ENCODE assay signal across 21 mouse cellular contexts in the genomic region with DNA sequence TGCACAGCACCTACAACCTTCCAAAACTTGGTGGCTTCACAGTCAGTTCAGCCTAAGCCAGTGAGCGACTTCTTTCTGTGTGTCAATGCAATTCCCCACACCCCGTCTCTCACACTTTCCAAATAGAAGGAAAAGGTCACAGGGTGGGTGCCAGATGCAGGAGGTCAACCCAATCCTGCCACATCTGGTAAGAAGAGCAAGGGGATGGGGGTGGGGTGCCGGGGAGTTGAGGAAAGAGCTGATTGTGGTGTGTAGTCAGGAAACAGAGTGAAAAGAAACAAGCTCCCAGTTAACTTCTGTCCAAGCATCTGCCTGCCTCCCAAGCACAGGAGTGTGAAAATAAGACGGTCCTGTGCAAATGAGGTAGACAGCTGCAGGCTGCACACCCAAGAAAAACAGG.
DNase-seq lines count a peak whose midpoint lies in the region; ATAC-seq and TF ChIP-seq lines count a peak whose summit lies in the region.
"Had no signal": no experiment of that assay in that cellular context is flagged by ENCODE, and none has a peak within 500 bp of the region (broad histone marks: within the 10 kb centered on the region; RNA-seq: fewer than 3 reads in every experiment).

No protein-coding gene starts in this region.

- H3K4me3 ChIP-seq in hindbrain, embryonic 10.5 days, result no peak overlapping the region
- H3K4me3 ChIP-seq in hindbrain, embryonic 16.5 days (ENCODE audit: low read length), result no peak overlapping the region
- no peak overlapping the region for H3K4me3 ChIP-seq in neural tube, embryonic 15.5 days (replicated peaks)
- H3K4me3 ChIP-seq in intestine, postnatal 0 days (ENCODE audit: low read depth, low read length), result peak overlapping the region; percentile 15
- H3K4me3 ChIP-seq in stomach, postnatal 0 days (ENCODE audit: low read depth, low read length), result no peak overlapping the region
- H3K4me3 ChIP-seq: gastrocnemius, adult 2 months; heart, embryonic 13.5 days; liver, embryonic 13.5 days; stomach, embryonic 15.5 days had no signal

- peaks cover 15% of the 10 kb centered on the region for H3K4me1 ChIP-seq in hindbrain, embryonic 10.5 days (replicated peaks)
- H3K4me1 ChIP-seq in hindbrain, embryonic 16.5 days (ENCODE audit: control insufficient read depth, insufficient read depth, low read depth, low read length), result no peaks in the 10 kb centered on the region
- peaks cover 6% of the 10 kb centered on the region; the same call in 1 of the 2 replicates for H3K4me1 ChIP-seq in neural tube, embryonic 15.5 days
- H3K4me1 ChIP-seq in intestine, postnatal 0 days (replicated peaks; ENCODE audit: control insufficient read depth, insufficient read depth, low read length), result peaks cover 11% of the 10 kb centered on the region; the same call in 1 of the 2 replicates
- H3K4me1 ChIP-seq in stomach, postnatal 0 days (replicated peaks; ENCODE audit: control insufficient read depth, insufficient read depth), result 0 out of 2 replicates have a peak, but pooled peaks cover 2% of the 10 kb centered on the region

- H3K4me2 ChIP-seq in hindbrain, embryonic 16.5 days (ENCODE audit: low read length), result no peak overlapping the region
- H3K4me2 ChIP-seq in neural tube, embryonic 15.5 days, result no peak overlapping the region
- H3K4me2 ChIP-seq in intestine, postnatal 0 days (replicated peaks; ENCODE audit: low read depth), result peak overlapping the region; percentile 54
- no peak overlapping the region for H3K4me2 ChIP-seq in stomach, postnatal 0 days (replicated peaks; ENCODE audit: low read depth)
- H3K4me2 ChIP-seq: heart, embryonic 13.5 days; liver, embryonic 13.5 days; lung, embryonic 14.5 days; stomach, embryonic 15.5 days had no signal

- no peak overlapping the region for H3K27ac ChIP-seq in hindbrain, embryonic 10.5 days
- H3K27ac ChIP-seq in hindbrain, embryonic 16.5 days (ENCODE audit: low read depth, low read length), result no peak overlapping the region
- H3K27ac ChIP-seq in neural tube, embryonic 15.5 days (replicated peaks), result no peak overlapping the region
- H3K27ac ChIP-seq in intestine, postnatal 0 days (ENCODE audit: low read depth, low read length), result peak overlapping the region; percentile 65
- 0 out of 2 replicates have a peak overlapping the region, but pooled peaks have one; percentile 18 for H3K27ac ChIP-seq in stomach, postnatal 0 days (replicated peaks)
- H3K27ac ChIP-seq: gastrocnemius, adult 2 months; heart, embryonic 13.5 days; hindbrain, postnatal 0 days; liver, embryonic 13.5 days; stomach, embryonic 15.5 days had no signal

- WGBS in hindbrain, embryonic 10.5 days, result 58% methylated on average over 4 of the region's 4 CpGs
- 80% methylated on average over 4 of the region's 4 CpGs for WGBS in hindbrain, embryonic 16.5 days
- 82% methylated on average over 4 of the region's 4 CpGs for WGBS in neural tube, embryonic 15.5 days
- 41% methylated on average over 4 of the region's 4 CpGs for WGBS in intestine, postnatal 0 days
- 71% methylated on average over 4 of the region's 4 CpGs for WGBS in stomach, postnatal 0 days

- no peaks in the 10 kb centered on the region for H3K9me3 ChIP-seq in hindbrain, embryonic 10.5 days
- no peaks in the 10 kb centered on the region for H3K9me3 ChIP-seq in hindbrain, embryonic 16.5 days (ENCODE audit: control insufficient read depth, low read length)
- H3K9me3 ChIP-seq in neural tube, embryonic 15.5 days (replicated peaks), result no peaks in the 10 kb centered on the region
- no peaks in the 10 kb centered on the region for H3K9me3 ChIP-seq in intestine, postnatal 0 days (ENCODE audit: control insufficient read depth)
- H3K9me3 ChIP-seq in stomach, postnatal 0 days (ENCODE audit: control insufficient read depth, low read length), result no peaks in the 10 kb centered on the region
- H3K9me3 ChIP-seq: G1E; heart, embryonic 13.5 days; liver, embryonic 13.5 days; stomach, embryonic 15.5 days had no signal

- no peak for ATAC-seq in hindbrain, embryonic 16.5 days
- ATAC-seq in neural tube, embryonic 15.5 days (ENCODE audit: low FRiP score), result no peak
- no peak for ATAC-seq in intestine, postnatal 0 days
- no peak for ATAC-seq in stomach, postnatal 0 days (ENCODE audit: low FRiP score, low TSS enrichment)
- ATAC-seq in megakaryocyte-erythroid progenitor cell, adult 5-6 weeks (replicated peaks; ENCODE audit: low FRiP score, low TSS enrichment, poor library complexity, severe bottlenecking), result no peak
- ATAC-seq: forebrain, embryonic 16.5 days; hindbrain, postnatal 0 days had no signal

- TF ChIP-seq EP300 in stomach, postnatal 0 days (optimal IDR thresholded peaks at IDR 0.05), result no peak

- H3K9ac ChIP-seq in hindbrain, embryonic 16.5 days (ENCODE audit: low read depth, low read length), result no peak overlapping the region
- H3K9ac ChIP-seq in neural tube, embryonic 15.5 days (replicated peaks), result no peak overlapping the region
- H3K9ac ChIP-seq in intestine, postnatal 0 days (ENCODE audit: low read depth, low read length), result no peak overlapping the region
- H3K9ac ChIP-seq in stomach, postnatal 0 days (ENCODE audit: low read length), result no peak overlapping the region
- H3K9ac ChIP-seq: heart, embryonic 13.5 days; liver, embryonic 13.5 days; lung, embryonic 14.5 days; stomach, embryonic 15.5 days had no signal

- no peak for TF ChIP-seq CTCF in intestine, postnatal 0 days (IDR thresholded peaks at IDR 0.05; ENCODE audit: low read depth)
- no peak for TF ChIP-seq CTCF in stomach, postnatal 0 days (IDR thresholded peaks at IDR 0.05; ENCODE audit: low read depth)

- peak; percentile 20 for DNase-seq in hindbrain, embryonic 10.5 days (ENCODE audit: low spot score)
- peak; percentile 40 for DNase-seq in neural tube, embryonic 10.5 days (ENCODE audit: extremely low spot score, low spot score)
- no peak for DNase-seq in stomach, postnatal 0 days (ENCODE audit: low spot score)
- DNase-seq in ovary, postnatal 36 days (ENCODE audit: low spot score), result no peak
- DNase-seq: cerebellum, adult 2 months; gastrocnemius, adult 2 months; kidney, adult 8-10 months; layer of hippocampus, postnatal 36 days; liver, embryonic 13.5 days; lung, embryonic 14.5 days; lung, postnatal 36 days; right cerebral cortex, postnatal 14 days had no signal

- no peaks in the 10 kb centered on the region for H3K27me3 ChIP-seq in hindbrain, embryonic 10.5 days (ENCODE audit: insufficient read depth, poor library complexity, severe bottlenecking)
- H3K27me3 ChIP-seq in hindbrain, embryonic 16.5 days (replicated peaks; ENCODE audit: control insufficient read depth, insufficient read depth, low read length), result no peaks in the 10 kb centered on the region
- H3K27me3 ChIP-seq in neural tube, embryonic 15.5 days (replicated peaks), result 0 out of 2 replicates have a peak, but pooled peaks cover 3% of the 10 kb centered on the region
- no peaks in the 10 kb centered on the region for H3K27me3 ChIP-seq in intestine, postnatal 0 days (replicated peaks; ENCODE audit: control insufficient read depth, insufficient read depth, low read length)
- H3K27me3 ChIP-seq in stomach, postnatal 0 days (ENCODE audit: control insufficient read depth, insufficient read depth, low read length), result no peaks in the 10 kb centered on the region
- H3K27me3 ChIP-seq: heart, embryonic 13.5 days; liver, embryonic 13.5 days; stomach, embryonic 15.5 days had no signal

- no peaks in the 10 kb centered on the region for H3K36me3 ChIP-seq in hindbrain, embryonic 10.5 days
- no peaks in the 10 kb centered on the region for H3K36me3 ChIP-seq in hindbrain, embryonic 16.5 days (ENCODE audit: control insufficient read depth, insufficient read depth, low read length)
- no peaks in the 10 kb centered on the region for H3K36me3 ChIP-seq in neural tube, embryonic 15.5 days
- no peaks in the 10 kb centered on the region for H3K36me3 ChIP-seq in intestine, postnatal 0 days (ENCODE audit: control insufficient read depth, insufficient read depth)
- H3K36me3 ChIP-seq in stomach, postnatal 0 days (ENCODE audit: control insufficient read depth, insufficient read depth, low read length), result no peaks in the 10 kb centered on the region
- H3K36me3 ChIP-seq: G1E; heart, embryonic 13.5 days; liver, embryonic 13.5 days; stomach, embryonic 15.5 days had no signal

Comparison
In these comparisons a context has a peak if more than half of its experiments do, and no peak if none do; other contexts are left out.
1. DNase-seq: peak in hindbrain, embryonic 10.5 days (single experiment) and neural tube, embryonic 10.5 days (single experiment); none in stomach, postnatal 0 days (single experiment) and ovary, postnatal 36 days (single experiment).
2. H3K27ac ChIP-seq: peak in intestine, postnatal 0 days (single experiment) and stomach, postnatal 0 days (single experiment); none in hindbrain, embryonic 10.5 days (single experiment), hindbrain, embryonic 16.5 days (single experiment) and neural tube, embryonic 15.5 days (single experiment).